9 mouse cellular contexts compared by ENCODE assay signal in the genomic region with DNA sequence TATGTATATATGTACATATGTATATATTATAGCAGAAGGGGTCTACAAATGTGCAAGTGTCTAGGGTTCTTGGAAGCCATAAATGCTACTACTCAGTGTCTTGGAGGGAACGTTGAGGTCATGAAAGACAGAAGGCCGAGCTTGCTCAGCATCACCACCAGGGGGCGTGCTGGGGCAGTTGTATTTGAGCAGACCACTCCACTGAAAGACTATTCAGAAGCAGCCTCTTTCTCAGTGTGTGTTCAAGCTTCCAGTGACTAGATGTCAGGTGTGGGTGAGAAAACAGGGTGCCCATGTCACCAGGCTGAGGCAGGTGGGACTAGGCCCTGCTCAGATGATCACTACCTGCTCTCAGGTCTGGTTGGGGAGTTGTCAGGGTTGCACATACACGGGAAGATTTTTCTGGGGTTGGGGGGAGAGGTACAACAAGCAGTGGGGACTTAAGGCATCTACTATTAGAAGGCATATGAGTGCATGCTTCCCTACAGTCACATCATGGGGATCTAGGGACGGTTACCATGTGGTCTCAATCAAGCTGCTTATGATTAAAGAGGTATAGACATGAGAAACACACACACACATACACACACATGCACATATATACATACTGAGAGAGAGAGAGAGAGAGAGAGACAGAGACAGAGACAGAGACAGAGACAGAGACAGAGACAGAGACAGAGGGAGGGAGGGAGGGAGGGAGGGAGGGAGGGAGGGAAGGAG.
DNase-seq lines count a peak whose midpoint lies in the region; ATAC-seq lines count a peak whose summit lies in the region.
"Had no signal": no experiment of that assay in that cellular context is flagged by ENCODE, and none has a peak within 500 bp of the region (broad histone marks: within the 10 kb centered on the region; RNA-seq: fewer than 3 reads in every experiment).

No protein-coding gene starts in this region.

- DNase-seq in intestine, embryonic 14.5 days (ENCODE audit: low spot score), result peak; percentile 78
- peak; percentile 66 to 80 for DNase-seq in cerebellum, postnatal 4 days (ENCODE audit: low spot score in 2 of 2)
- DNase-seq in gastrocnemius, adult 8-10 months (ENCODE audit: low spot score in 2 of 2), result peak; percentile 16 to 18
- DNase-seq in liver, embryonic 11.5 days (ENCODE audit: low spot score), result peak; percentile 56
- DNase-seq in neural tube, embryonic 11.5 days (ENCODE audit: low spot score), result peak; percentile 73
- peak; percentile 91 for DNase-seq in testis, postnatal 10 days (ENCODE audit: low spot score)

- peaks cover 15% of the 10 kb centered on the region for H3K4me1 ChIP-seq in intestine, embryonic 14.5 days (replicated peaks; ENCODE audit: control insufficient read depth, insufficient read depth, low read length)
- H3K4me1 ChIP-seq in intestine, embryonic 15.5 days (replicated peaks), result peaks cover 8% of the 10 kb centered on the region; the same call in 1 of the 2 replicates
- H3K4me1 ChIP-seq in kidney, embryonic 16.5 days (ENCODE audit: insufficient read depth, low read length), result no peaks in the 10 kb centered on the region
- H3K4me1 ChIP-seq in liver, embryonic 11.5 days (replicated peaks; ENCODE audit: control insufficient read depth, insufficient read depth, low read length), result no peaks in the 10 kb centered on the region
- no peaks in the 10 kb centered on the region for H3K4me1 ChIP-seq in neural tube, embryonic 11.5 days (ENCODE audit: control insufficient read depth, insufficient read depth, low read length)

- no peak for ATAC-seq in intestine, embryonic 14.5 days (replicated peaks; ENCODE audit: low FRiP score, low TSS enrichment, low read depth)
- no peak; the same call in 1 of the 2 replicates for ATAC-seq in intestine, embryonic 15.5 days
- peak; percentile 59; the same call in 1 of the 2 replicates for ATAC-seq in kidney, embryonic 16.5 days (ENCODE audit: low FRiP score, low TSS enrichment)
- no peak for ATAC-seq in liver, embryonic 11.5 days (replicated peaks; ENCODE audit: low FRiP score)
- peak; percentile 60 for ATAC-seq in neural tube, embryonic 11.5 days (ENCODE audit: insufficient read depth, low FRiP score, low TSS enrichment)

- H3K9me3 ChIP-seq in intestine, embryonic 14.5 days (ENCODE audit: control insufficient read depth, low read length), result no peaks in the 10 kb centered on the region
- no peaks in the 10 kb centered on the region for H3K9me3 ChIP-seq in intestine, embryonic 15.5 days
- H3K9me3 ChIP-seq in kidney, embryonic 16.5 days (ENCODE audit: low read length), result no peaks in the 10 kb centered on the region
- H3K9me3 ChIP-seq in liver, embryonic 11.5 days (ENCODE audit: control insufficient read depth, low read length), result no peaks in the 10 kb centered on the region
- no peaks in the 10 kb centered on the region for H3K9me3 ChIP-seq in neural tube, embryonic 11.5 days (ENCODE audit: control insufficient read depth, low read length)
- H3K9me3 ChIP-seq: limb, embryonic 15.5 days had no signal

- no peak overlapping the region for H3K4me2 ChIP-seq in intestine, embryonic 14.5 days (ENCODE audit: low read length)
- H3K4me2 ChIP-seq in intestine, embryonic 15.5 days (replicated peaks), result no peak overlapping the region
- H3K4me2 ChIP-seq in kidney, embryonic 16.5 days (replicated peaks; ENCODE audit: low read depth, low read length), result no peak overlapping the region
- H3K4me2 ChIP-seq in liver, embryonic 11.5 days, result no peak overlapping the region
- H3K4me2 ChIP-seq in neural tube, embryonic 11.5 days (ENCODE audit: low read depth), result no peak overlapping the region
- H3K4me2 ChIP-seq: limb, embryonic 15.5 days had no signal

- H3K27ac ChIP-seq in intestine, embryonic 14.5 days (ENCODE audit: low read depth), result no peak overlapping the region
- no peak overlapping the region for H3K27ac ChIP-seq in intestine, embryonic 15.5 days
- H3K27ac ChIP-seq in kidney, embryonic 16.5 days (ENCODE audit: low read length), result no peak overlapping the region
- no peak overlapping the region for H3K27ac ChIP-seq in liver, embryonic 11.5 days (ENCODE audit: low read depth, low read length)
- no peak overlapping the region for H3K27ac ChIP-seq in neural tube, embryonic 11.5 days (ENCODE audit: low read depth, low read length)
- H3K27ac ChIP-seq: limb, embryonic 15.5 days had no signal

- no peak overlapping the region for H3K9ac ChIP-seq in intestine, embryonic 14.5 days (ENCODE audit: low read length)
- no peak overlapping the region for H3K9ac ChIP-seq in intestine, embryonic 15.5 days
- H3K9ac ChIP-seq in kidney, embryonic 16.5 days (replicated peaks; ENCODE audit: low read length), result no peak overlapping the region
- H3K9ac ChIP-seq in liver, embryonic 11.5 days (ENCODE audit: low read depth, low read length), result no peak overlapping the region
- H3K9ac ChIP-seq in neural tube, embryonic 11.5 days (ENCODE audit: low read length), result no peak overlapping the region
- H3K9ac ChIP-seq: limb, embryonic 15.5 days had no signal

- 41% methylated on average over 5 of the region's 5 CpGs for WGBS in intestine, embryonic 14.5 days
- WGBS in intestine, embryonic 15.5 days, result 37% methylated on average over 5 of the region's 5 CpGs
- 39% methylated on average over 5 of the region's 5 CpGs for WGBS in kidney, embryonic 16.5 days
- 36% methylated on average over 5 of the region's 5 CpGs for WGBS in liver, embryonic 11.5 days
- 38% methylated on average over 5 of the region's 5 CpGs for WGBS in neural tube, embryonic 11.5 days

- H3K4me3 ChIP-seq in intestine, embryonic 14.5 days (ENCODE audit: low read depth, low read length), result no peak overlapping the region
- no peak overlapping the region for H3K4me3 ChIP-seq in intestine, embryonic 15.5 days (replicated peaks)
- H3K4me3 ChIP-seq in kidney, embryonic 16.5 days (ENCODE audit: low read length), result no peak overlapping the region
- H3K4me3 ChIP-seq in liver, embryonic 11.5 days (ENCODE audit: low read depth, low read length), result no peak overlapping the region
- H3K4me3 ChIP-seq in neural tube, embryonic 11.5 days (ENCODE audit: low read depth, low read length), result no peak overlapping the region
- H3K4me3 ChIP-seq: limb, embryonic 15.5 days had no signal

- no peaks in the 10 kb centered on the region for H3K36me3 ChIP-seq in intestine, embryonic 14.5 days (ENCODE audit: control insufficient read depth, insufficient read depth, low read length)
- no peaks in the 10 kb centered on the region for H3K36me3 ChIP-seq in intestine, embryonic 15.5 days
- H3K36me3 ChIP-seq in kidney, embryonic 16.5 days (ENCODE audit: insufficient read depth, low read length), result no peaks in the 10 kb centered on the region
- H3K36me3 ChIP-seq in liver, embryonic 11.5 days (ENCODE audit: control insufficient read depth, insufficient read depth, low read length), result no peaks in the 10 kb centered on the region
- no peaks in the 10 kb centered on the region for H3K36me3 ChIP-seq in neural tube, embryonic 11.5 days (ENCODE audit: control insufficient read depth, insufficient read depth, low read length)
- H3K36me3 ChIP-seq: limb, embryonic 15.5 days had no signal

- H3K27me3 ChIP-seq in intestine, embryonic 14.5 days (replicated peaks; ENCODE audit: control insufficient read depth, insufficient read depth, low read length), result no peaks in the 10 kb centered on the region
- no peaks in the 10 kb centered on the region for H3K27me3 ChIP-seq in intestine, embryonic 15.5 days (replicated peaks)
- H3K27me3 ChIP-seq in kidney, embryonic 16.5 days (ENCODE audit: insufficient read depth, low read length), result no peaks in the 10 kb centered on the region
- no peaks in the 10 kb centered on the region for H3K27me3 ChIP-seq in liver, embryonic 11.5 days (replicated peaks; ENCODE audit: control insufficient read depth, insufficient read depth, low read length)
- H3K27me3 ChIP-seq in neural tube, embryonic 11.5 days (ENCODE audit: control insufficient read depth, insufficient read depth, low read length), result no peaks in the 10 kb centered on the region
- H3K27me3 ChIP-seq: limb, embryonic 15.5 days had no signal

Comparison
In these comparisons a context has a peak if more than half of its experiments do, and no peak if none do; other contexts are left out.
1. ATAC-seq: peak in kidney, embryonic 16.5 days (single experiment) and neural tube, embryonic 11.5 days (single experiment); none in intestine, embryonic 14.5 days (single experiment), intestine, embryonic 15.5 days (single experiment) and liver, embryonic 11.5 days (single experiment).
2. DNase-seq: peak in every context shown above with its lines; median percentile 91 in testis, postnatal 10 days; 78 in intestine, embryonic 14.5 days; 73 in cerebellum, postnatal 4 days; 73 in neural tube, embryonic 11.5 days; 56 in liver, embryonic 11.5 days; 17 in gastrocnemius, adult 8-10 months.